Mouse (Mus musculus) testis, adult 2 months (tissue): Measurements from ENCODE around the gene Trio. TPM values are rescaled to one million over a fixed set of nuclear protein-coding genes. Genes with fewer than 3 reads are reported as not detected.

ENCODE experiments used
- H3K27ac ChIP-seq: fragments of 200-500 bp; 2 replicates; pipeline ENCODE4 v1.5.1; 2012; ENCODE audit warnings: low read depth, low read length; ENCODE audit not compliant: control insufficient read depth, insufficient read depth
- H3K27me3 ChIP-seq: fragments of 200-500 bp; 2 replicates; pipeline ENCODE4 v1.6.1; 2012; ENCODE audit warnings: mild to moderate bottlenecking, low read length, moderate library complexity; ENCODE audit not compliant: control insufficient read depth, insufficient read depth
- H3K36me3 ChIP-seq: fragments of 200-500 bp; 2 replicates; pipeline ENCODE4 v1.6.1; 2012; ENCODE audit warnings: mild to moderate bottlenecking, low read length; ENCODE audit not compliant: control insufficient read depth, insufficient read depth
- H3K4me1 ChIP-seq: fragments of 200-500 bp; 2 replicates; pipeline ENCODE4 v1.6.1; 2012; ENCODE audit warnings: low read length; ENCODE audit not compliant: control insufficient read depth, insufficient read depth
- H3K4me3 ChIP-seq: fragments of 200-500 bp; 2 replicates; pipeline ENCODE4 v1.5.1; 2012; ENCODE audit warnings: low read depth, mild to moderate bottlenecking, low read length, moderate library complexity, mixed read lengths; ENCODE audit not compliant: control insufficient read depth
- CTCF ChIP-seq: fragments of 200-500 bp; IDR thresholded peaks from 2 replicates; pipeline ENCODE4 v1.5.1; 2012; ENCODE audit warnings: low read depth, mild to moderate bottlenecking, inconsistent platforms, low read length, moderate library complexity; ENCODE audit not compliant: control insufficient read depth, insufficient read depth, insufficient replicate concordance
- POLR2A ChIP-seq: fragments of 200-500 bp; IDR thresholded peaks from 2 replicates; pipeline ENCODE4 v1.6.1; 2012; ENCODE audit warnings: low read depth, mild to moderate bottlenecking, inconsistent platforms, low read length, moderate library complexity; ENCODE audit not compliant: control insufficient read depth
- polyA plus RNA-seq: library from polyadenylated mRNA; depleted of rRNA; stranded (reverse); fragments of >200 nt; gene quantifications from 2 replicates; pipeline ENCODE4 v1.2.3, GENCODE M21; 2012; rRNA removed

The Trio gene
- polyA plus RNA-seq, 1 experiment = 18.8 TPM

- peak within 1 kb of the TSS; percentile 27; the same call in 1 of the 2 replicates for H3K27ac ChIP-seq
- H3K4me1 ChIP-seq = peaks cover 3% of the 10 kb centered on the region
- no peaks in the 10 kb centered on the region for H3K36me3 ChIP-seq
- peak within 1 kb of the TSS; percentile 82 for H3K4me3 ChIP-seq
- TF ChIP-seq POLR2A (peak; percentile 38), CTCF (no peak)
- no peaks in the 10 kb centered on the region for H3K27me3 ChIP-seq
These were observed 344.0 kb downstream of the Trio start, which contains the start of gene Otulinl for GRCm38 (mm10) chr15:27681419-27682187. Gene Otulinl, minus strand, starts transcription at chr15:27681579.

GRCm38 (mm10) chr15:27680997-27681396 is 344.7 kb downstream of the Trio start:
- no peaks in the 10 kb centered on the region for H3K36me3 ChIP-seq
- no peaks in the 10 kb centered on the region for H3K27me3 ChIP-seq
- peaks cover 3% of the 10 kb centered on the region for H3K4me1 ChIP-seq
- peak overlapping the region; percentile 82 for H3K4me3 ChIP-seq
- H3K27ac ChIP-seq = no peak overlapping the region
- TF ChIP-seq POLR2A (no peak), CTCF (no peak)

Other genes starting within 250 kb of the Trio start
- 0.19 and 0.32 TPM in 2 replicates for gene Dnah5, start 177.9 kb upstream of the Trio start, polyA plus RNA-seq